Mouse (Mus musculus) ES-Bruce4 (cell line): Measurements from ENCODE around the gene Krtap5-1. TPM values are rescaled to one million over a fixed set of nuclear protein-coding genes. Genes with fewer than 3 reads are reported as not detected.
"Not testable (repeated sequence)": the region's sequence is repeated elsewhere in the genome, so short reads cannot be mapped to it uniquely, and the experiment has no call there.

Experiments
- H3K27ac ChIP-seq: 2 replicates; pipeline ENCODE4 v1.5.1; 2012; ENCODE audit warnings: low read length, inconsistent platforms; ENCODE audit not compliant: insufficient read depth
- H3K27me3 ChIP-seq: 2 replicates; pipeline ENCODE4 v1.6.1; 2012; ENCODE audit warnings: mild to moderate bottlenecking, low read length, inconsistent platforms; ENCODE audit not compliant: control insufficient read depth, poor library complexity, insufficient read depth, severe bottlenecking
- H3K36me3 ChIP-seq: 2 replicates; pipeline ENCODE4 v1.6.1; 2012; ENCODE audit warnings: inconsistent platforms, mild to moderate bottlenecking, low read length, moderate library complexity; ENCODE audit not compliant: control insufficient read depth, poor library complexity, insufficient read depth, severe bottlenecking
- H3K4me1 ChIP-seq: one replicate; pipeline ENCODE4 v1.8.1; 2011; ENCODE audit warnings: low read length; ENCODE audit not compliant: control insufficient read depth, insufficient read depth
- H3K4me3 ChIP-seq: 2 replicates; pipeline ENCODE4 v1.5.1; 2011; ENCODE audit warnings: low read depth, mild to moderate bottlenecking, low read length
- H3K9ac ChIP-seq: 2 replicates; pipeline ENCODE4 v1.6.1; 2012; ENCODE audit warnings: low read depth, mild to moderate bottlenecking, inconsistent platforms; ENCODE audit not compliant: poor library complexity, severe bottlenecking
- H3K9me3 ChIP-seq: replicated peaks from 2 replicates; pipeline ENCODE4 v1.6.1; 2012; ENCODE audit warnings: mild to moderate bottlenecking, low read length, inconsistent platforms; ENCODE audit not compliant: control insufficient read depth, poor library complexity, insufficient read depth, severe bottlenecking
- CTCF ChIP-seq: IDR thresholded peaks from one replicate; pipeline ENCODE4 v1.8.1; 2011; ENCODE audit warnings: low read depth, low read length
- EP300 ChIP-seq: IDR thresholded peaks from 2 replicates; pipeline ENCODE4 v1.6.1; 2011; ENCODE audit warnings: low read depth, low read length; ENCODE audit not compliant: insufficient read depth
- POLR2A ChIP-seq: IDR thresholded peaks from one replicate; pipeline ENCODE4 v1.8.1; 2011; ENCODE audit warnings: low read length; ENCODE audit not compliant: insufficient read depth
- polyA plus RNA-seq: library from polyadenylated mRNA; stranded (reverse); fragments of >200 nt; gene quantifications from 2 replicates; pipeline ENCODE4 v1.2.4, GENCODE M21; 2011; ENCODE audit warnings: low read depth; ENCODE audit not compliant: missing spikeins, insufficient read depth, insufficient read length

The Krtap5-1 gene
- polyA plus RNA-seq, 1 experiment: not detected

DNA sequence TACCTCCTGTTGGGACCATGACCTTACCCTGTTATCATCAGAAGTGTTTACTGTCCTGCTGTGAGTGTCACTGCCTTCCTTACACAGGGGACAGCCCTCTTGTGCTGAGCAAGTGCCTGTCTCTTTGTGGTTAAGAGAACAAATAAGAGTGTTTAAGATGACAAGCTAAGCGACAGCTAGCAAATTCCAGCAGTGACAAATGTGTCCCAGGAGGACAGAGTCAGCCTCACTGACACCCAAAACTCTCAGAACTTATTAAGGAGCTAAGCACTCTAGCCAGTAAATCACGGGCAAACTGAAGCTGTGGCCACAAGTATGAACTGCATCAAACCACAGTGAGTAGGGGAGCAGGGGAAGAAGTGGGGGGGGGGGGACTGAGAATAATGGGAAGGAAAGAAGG is 24.0 kb upstream of the Krtap5-1 start:
- Histone ChIP-seq H3K27me3 (no peaks in the 10 kb centered on the region), H3K9ac (no peak overlapping the region), H3K4me1 (no peaks in the 10 kb centered on the region), H3K36me3 (no peaks in the 10 kb centered on the region), H3K27ac (no peak overlapping the region), H3K9me3 (no peaks in the 10 kb centered on the region), H3K4me3 (no peak overlapping the region)
- TF ChIP-seq EP300 (no peak), POLR2A (no peak), CTCF (no peak)

DNA sequence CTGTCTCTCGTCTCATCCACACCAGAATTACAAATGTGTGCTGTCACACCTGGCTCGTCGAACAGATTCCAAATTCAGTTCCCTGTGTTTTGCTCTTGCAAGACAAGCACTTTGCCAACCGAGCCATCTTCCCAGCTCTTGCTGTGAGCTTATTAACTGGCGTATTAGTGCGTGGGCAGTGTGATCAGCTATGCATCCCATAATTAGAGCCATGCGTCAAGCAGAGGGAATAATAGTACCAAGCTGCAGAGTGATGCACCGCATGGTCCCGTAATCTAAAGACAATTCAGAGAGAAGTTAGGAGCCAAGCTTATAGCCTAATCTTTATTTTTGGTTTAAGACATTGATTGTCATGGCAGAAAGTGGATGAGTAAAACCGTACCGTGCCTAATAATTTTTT is 22.2 kb upstream of the Krtap5-1 start:
- H3K36me3 ChIP-seq: no peaks in the 10 kb centered on the region
- H3K27ac ChIP-seq: no peak overlapping the region
- H3K4me1 ChIP-seq: no peaks in the 10 kb centered on the region
- H3K9me3 ChIP-seq: no peaks in the 10 kb centered on the region
- no peak overlapping the region for H3K4me3 ChIP-seq
- no peak for TF ChIP-seq POLR2A
- no peaks in the 10 kb centered on the region for H3K27me3 ChIP-seq
- no peak overlapping the region for H3K9ac ChIP-seq

DNA sequence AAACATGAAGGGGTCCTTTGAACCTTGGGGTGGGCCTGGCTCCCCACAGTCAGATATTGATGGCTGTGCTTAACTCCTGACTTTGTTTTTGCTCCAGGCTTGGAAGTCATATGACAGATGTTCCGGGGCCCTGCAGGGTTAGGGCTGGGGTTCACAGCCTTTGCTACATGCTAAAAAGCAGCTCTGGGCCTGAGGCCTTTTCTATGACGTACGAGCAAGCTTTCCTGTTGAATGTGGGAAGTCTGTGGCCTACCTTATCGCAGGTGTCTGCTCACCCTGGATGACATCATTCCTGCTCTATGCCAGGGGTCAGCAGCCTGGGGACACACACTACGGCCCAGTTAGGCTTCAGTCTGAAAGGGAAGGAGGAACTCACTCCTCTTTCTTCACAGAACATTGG is 20.3 kb upstream of the Krtap5-1 start:
- Histone ChIP-seq H3K9ac (no peak overlapping the region), H3K27me3 (no peaks in the 10 kb centered on the region), H3K4me1 (no peaks in the 10 kb centered on the region), H3K36me3 (no peaks in the 10 kb centered on the region), H3K4me3 (no peak overlapping the region), H3K9me3 (no peaks in the 10 kb centered on the region), H3K27ac (no peak overlapping the region)
- TF ChIP-seq CTCF (no peak), EP300 (no peak), POLR2A (no peak)

DNA sequence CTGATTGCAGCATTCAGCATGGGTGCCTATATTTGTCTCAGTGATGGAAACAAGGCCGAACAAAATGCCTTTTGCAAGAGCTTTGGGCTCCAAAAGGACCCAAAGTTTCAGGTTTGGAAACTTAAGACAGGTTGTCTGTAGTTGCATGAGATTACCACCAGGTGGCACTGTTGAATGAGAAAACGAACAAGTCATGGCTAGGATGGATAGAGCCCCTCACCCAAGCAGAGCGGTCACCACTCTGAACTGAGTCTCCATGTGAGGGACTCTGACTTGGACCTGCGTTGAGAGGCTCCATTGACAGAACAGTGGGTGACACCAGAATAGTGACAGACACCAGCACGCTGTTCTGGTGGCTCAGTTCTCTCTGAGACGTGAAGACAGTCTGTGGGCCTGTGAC is 19.6 kb upstream of the Krtap5-1 start:
- H3K9ac ChIP-seq: no peak overlapping the region
- TF ChIP-seq CTCF (peak; percentile 48), EP300 (no peak), POLR2A (no peak)
- H3K27ac ChIP-seq: no peak overlapping the region
- H3K4me3 ChIP-seq: no peak overlapping the region
- H3K4me1 ChIP-seq: no peaks in the 10 kb centered on the region
- no peaks in the 10 kb centered on the region for H3K9me3 ChIP-seq
- H3K27me3 ChIP-seq: no peaks in the 10 kb centered on the region
- H3K36me3 ChIP-seq: no peaks in the 10 kb centered on the region

DNA sequence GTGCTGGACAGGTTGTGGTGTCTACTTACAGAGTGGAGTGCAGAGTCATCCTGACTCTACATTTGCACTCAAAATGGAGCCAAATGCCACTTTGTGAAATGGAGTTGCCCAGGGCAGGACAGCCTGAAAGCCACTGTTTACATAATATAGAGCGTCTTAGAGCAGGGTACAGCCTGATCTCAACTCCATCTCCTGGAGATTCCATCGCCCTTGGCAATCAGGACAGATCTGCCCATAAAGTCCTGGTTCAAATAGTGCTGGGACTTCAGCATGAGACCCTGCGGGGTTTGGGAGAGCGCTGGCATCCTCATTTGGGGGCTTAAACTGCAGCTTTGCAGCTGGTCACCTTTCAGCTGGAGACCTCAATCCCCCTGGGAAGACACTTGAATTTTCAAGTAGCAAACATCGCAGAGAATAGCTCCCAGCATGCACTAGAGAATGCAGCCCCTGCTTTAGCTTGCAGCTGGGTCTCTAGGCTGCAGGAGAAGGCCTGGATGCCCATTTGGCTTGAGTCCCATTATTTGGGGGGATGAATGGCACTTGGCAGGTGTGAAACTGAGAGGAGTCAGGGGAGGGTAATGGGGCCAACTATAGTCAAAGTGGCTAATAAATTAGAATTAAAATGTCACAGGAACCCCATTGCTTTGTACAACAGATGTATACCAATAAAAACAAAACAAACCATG is 17.8 kb upstream of the Krtap5-1 start:
- H3K27ac ChIP-seq: no peak overlapping the region
- TF ChIP-seq EP300 (no peak), CTCF (no peak), POLR2A (no peak)
- no peaks in the 10 kb centered on the region for H3K9me3 ChIP-seq
- no peaks in the 10 kb centered on the region for H3K36me3 ChIP-seq
- no peaks in the 10 kb centered on the region for H3K4me1 ChIP-seq
- H3K9ac ChIP-seq: no peak overlapping the region
- H3K27me3 ChIP-seq: no peaks in the 10 kb centered on the region
- no peak overlapping the region for H3K4me3 ChIP-seq

DNA sequence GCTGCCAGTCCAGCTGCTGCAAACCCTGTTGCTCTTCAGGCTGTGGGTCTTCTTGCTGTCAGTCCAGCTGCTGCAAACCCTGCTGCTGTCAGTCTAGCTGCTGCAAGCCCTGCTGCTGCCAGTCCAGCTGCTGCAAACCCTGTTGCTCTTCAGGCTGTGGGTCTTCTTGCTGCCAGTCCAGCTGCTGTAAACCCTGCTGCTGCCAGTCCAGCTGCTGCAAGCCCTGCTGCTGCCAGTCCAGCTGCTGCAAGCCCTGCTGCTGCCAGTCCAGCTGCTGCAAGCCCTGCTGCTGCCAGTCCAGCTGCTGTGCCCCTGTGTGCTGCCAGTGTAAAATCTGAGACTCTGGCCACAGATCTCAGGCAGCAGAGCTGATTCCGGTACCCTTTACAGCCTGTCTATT is 7.0 kb upstream of the Krtap5-1 start:
- not testable (repeated sequence) for H3K27ac ChIP-seq, H3K27me3 ChIP-seq, H3K9ac ChIP-seq, H3K36me3 ChIP-seq, H3K4me1 ChIP-seq, H3K4me3 ChIP-seq, H3K9me3 ChIP-seq
